Mouse (Mus musculus) small intestine, adult 2 months (tissue): ENCODE data around the gene Itga6. TPM values are rescaled to one million over a fixed set of nuclear protein-coding genes. Genes with fewer than 3 reads are reported as not detected.

ENCODE experiments used
- H3K27ac ChIP-seq: fragments of 200-500 bp; 2 replicates; pipeline ENCODE4 v1.5.1; 2012; ENCODE audit warnings: low read depth, low read length, control low read depth, inconsistent platforms; ENCODE audit not compliant: insufficient read depth
- H3K27me3 ChIP-seq: fragments of 200-500 bp; 2 replicates; pipeline ENCODE4 v1.6.1; 2012; ENCODE audit warnings: mild to moderate bottlenecking, moderate library complexity, low read length, inconsistent platforms; ENCODE audit not compliant: control insufficient read depth, insufficient read depth
- H3K36me3 ChIP-seq: fragments of 200-500 bp; 2 replicates; pipeline ENCODE4 v1.6.1; 2012; ENCODE audit warnings: mild to moderate bottlenecking, low read length, control low read depth, inconsistent platforms; ENCODE audit not compliant: control insufficient read depth, insufficient read depth
- H3K4me1 ChIP-seq: fragments of 200-500 bp; 2 replicates; pipeline ENCODE4 v1.6.1; 2012; ENCODE audit warnings: low read length, inconsistent platforms, mixed read lengths; ENCODE audit not compliant: control insufficient read depth, insufficient read depth, insufficient read length
- H3K4me3 ChIP-seq: fragments of 200-500 bp; 2 replicates; pipeline ENCODE4 v1.5.1; 2012; ENCODE audit warnings: low read depth, mild to moderate bottlenecking, control low read depth, inconsistent platforms, low read length, moderate library complexity
- CTCF ChIP-seq: fragments of 200-500 bp; IDR thresholded peaks from 2 replicates; pipeline ENCODE4 v1.5.1; 2012; ENCODE audit warnings: low read depth, mild to moderate bottlenecking, control low read depth, inconsistent platforms, low read length, moderate library complexity, mixed read lengths; ENCODE audit not compliant: insufficient replicate concordance, insufficient read length; ENCODE audit errors: extremely low read depth
- POLR2A ChIP-seq: fragments of 200-500 bp; IDR thresholded peaks from 2 replicates; pipeline ENCODE4 v1.6.1; 2012; ENCODE audit warnings: low read depth, mild to moderate bottlenecking, control low read depth, inconsistent platforms, low read length, moderate library complexity
- WGBS: fragments of 180-500 bp; shearing (Covaris S2); methylation state at CpG from one replicate; pipeline ENCODE4 v1.1.7; 2018; 5-methylcytosine and 5-hydroxymethylcytosine counted together
- polyA plus RNA-seq: library from polyadenylated mRNA; depleted of rRNA; stranded (reverse); fragments of >200 nt; gene quantifications from 2 replicates; pipeline ENCODE4 v1.2.3, GENCODE M21; 2012

Gene Itga6
- polyA plus RNA-seq, 1 experiment, result 49.8 TPM

- H3K4me3 ChIP-seq, result no peak overlapping the region
- no peak for TF ChIP-seq CTCF
- no peak for TF ChIP-seq POLR2A
- peaks cover 12% of the 10 kb centered on the region for H3K36me3 ChIP-seq
- H3K27me3 ChIP-seq, result no peaks in the 10 kb centered on the region
- no peak overlapping the region for H3K27ac ChIP-seq
- 80% methylated on average over 4 of the region's 4 CpGs for WGBS
- no peaks in the 10 kb centered on the region for H3K4me1 ChIP-seq
Measured at GRCm38 (mm10) chr2:71877865-71878264, 132.4 kb downstream of the Itga6 start.

GRCm38 (mm10) chr2:71878441-71878840 is 133.0 kb downstream of the Itga6 start:
- H3K4me3 ChIP-seq, result no peak overlapping the region
- H3K36me3 ChIP-seq, result peaks cover 17% of the 10 kb centered on the region
- H3K27ac ChIP-seq, result no peak overlapping the region
- no peaks in the 10 kb centered on the region for H3K4me1 ChIP-seq
- no peaks in the 10 kb centered on the region for H3K27me3 ChIP-seq
- TF ChIP-seq CTCF (no peak), POLR2A (no peak)
- 48% methylated on average over 2 of the region's 2 CpGs for WGBS

GRCm38 (mm10) chr2:71878943-71879342 is 133.5 kb downstream of the Itga6 start:
- Histone ChIP-seq H3K36me3 (peaks cover 21% of the 10 kb centered on the region), H3K27me3 (no peaks in the 10 kb centered on the region), H3K4me3 (no peak overlapping the region), H3K27ac (no peak overlapping the region), H3K4me1 (no peaks in the 10 kb centered on the region)
- TF ChIP-seq CTCF, result no peak
- TF ChIP-seq POLR2A, result no peak

GRCm38 (mm10) chr2:71882914-71883651 is 137.7 kb downstream of the Itga6 start:
- WGBS, result 87% methylated on average over 19 of the region's 19 CpGs
- peaks cover 39% of the 10 kb centered on the region for H3K36me3 ChIP-seq

GRCm38 (mm10) chr2:71887269-71887668 is 141.9 kb downstream of the Itga6 start:
- H3K4me3 ChIP-seq, result no peak overlapping the region
- peaks cover 36% of the 10 kb centered on the region for H3K36me3 ChIP-seq
- H3K4me1 ChIP-seq, result no peaks in the 10 kb centered on the region
- TF ChIP-seq CTCF (no peak), POLR2A (no peak)
- H3K27me3 ChIP-seq, result no peaks in the 10 kb centered on the region
- 94% methylated on average over 4 of the region's 4 CpGs for WGBS
- H3K27ac ChIP-seq, result no peak overlapping the region

More at GRCm38 (mm10) chr2:71882914-71883651, 137.7 kb downstream of the Itga6 start:
- no peaks in the 10 kb centered on the region for H3K27me3 ChIP-seq
- no peaks in the 10 kb centered on the region for H3K4me1 ChIP-seq
- TF ChIP-seq CTCF (no peak), POLR2A (no peak)
- H3K27ac ChIP-seq, result no peak overlapping the region
- H3K4me3 ChIP-seq, result no peak overlapping the region

- no peak for TF ChIP-seq CTCF
- TF ChIP-seq POLR2A, result no peak
- H3K4me3 ChIP-seq, result no peak overlapping the region
- H3K27me3 ChIP-seq, result no peaks in the 10 kb centered on the region
- peaks cover 31% of the 10 kb centered on the region for H3K36me3 ChIP-seq
- H3K27ac ChIP-seq, result no peak overlapping the region
- 82% methylated on average over 4 of the region's 4 CpGs for WGBS
- no peaks in the 10 kb centered on the region for H3K4me1 ChIP-seq
Measured at GRCm38 (mm10) chr2:71888437-71888836, 143.0 kb downstream of the Itga6 start.

GRCm38 (mm10) chr2:71891536-71891935 is 146.1 kb downstream of the Itga6 start:
- no peaks in the 10 kb centered on the region for H3K27me3 ChIP-seq
- H3K27ac ChIP-seq, result no peak overlapping the region
- no peak overlapping the region for H3K4me3 ChIP-seq
- no peak for TF ChIP-seq CTCF
- TF ChIP-seq POLR2A, result no peak
- WGBS, result 89% methylated on average over 2 of the region's 2 CpGs
- H3K4me1 ChIP-seq, result no peaks in the 10 kb centered on the region
- H3K36me3 ChIP-seq, result peaks cover 15% of the 10 kb centered on the region
